Mouse (Mus musculus): Measurements from ENCODE around the gene Nkrf. TPM values are rescaled to one million over a fixed set of nuclear protein-coding genes. Genes with fewer than 3 reads are reported as not detected.
A peak's percentile ranks its signal among the peaks of the same experiment; 100 is the strongest.

Nkrf gene
- polyA plus RNA-seq, 1 experiment, result 0.05 TPM

DNA sequence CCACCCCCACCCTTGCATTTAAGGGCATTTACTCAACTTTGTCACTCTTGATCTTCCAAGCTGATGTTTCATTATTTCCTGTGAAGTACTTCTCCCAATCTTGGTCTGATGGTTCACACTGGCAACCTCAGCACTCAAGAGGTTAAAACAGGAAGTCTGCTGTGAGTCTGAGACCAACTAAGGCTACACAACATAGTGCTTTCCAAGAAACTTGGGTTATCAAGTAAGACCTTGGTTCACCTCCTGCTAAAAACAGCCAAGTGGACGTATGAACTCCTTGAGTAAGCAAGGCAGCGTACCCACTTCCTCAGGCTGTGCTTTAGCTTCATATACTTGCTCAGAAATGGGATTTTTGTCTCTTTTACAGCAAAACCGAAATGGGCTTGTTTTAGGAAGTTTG, 32.3 kb downstream of the Nkrf start:
- Histone ChIP-seq H3K4me1 (ENCODE audit: control insufficient read depth) (peaks cover 10% of the 10 kb centered on the region), H3K9me3 (ENCODE audit: control insufficient read depth, low read length) (peaks cover 4% of the 10 kb centered on the region; the same call in 1 of the 2 replicates), H3K4me3 (replicated peaks) (no peak overlapping the region), H3K36me3 (ENCODE audit: control insufficient read depth) (peaks cover under 1% of the 10 kb centered on the region), H3K27me3 (ENCODE audit: control insufficient read depth) (no peaks in the 10 kb centered on the region)
- TF ChIP-seq GATA1 (IDR thresholded peaks at IDR 0.05; ENCODE audit: low read length) (no peak), TAL1 (IDR thresholded peaks at IDR 0.05; ENCODE audit: low read length) (no peak)

- Histone ChIP-seq H3K27me3 (ENCODE audit: control insufficient read depth) (no peaks in the 10 kb centered on the region), H3K4me3 (replicated peaks) (peak overlapping the region; percentile 68), H3K9me3 (ENCODE audit: control insufficient read depth, low read length) (no peaks in the 10 kb centered on the region), H3K4me1 (ENCODE audit: control insufficient read depth) (peaks cover 9% of the 10 kb centered on the region), H3K36me3 (ENCODE audit: control insufficient read depth) (peaks cover 8% of the 10 kb centered on the region)
- no peak for TF ChIP-seq TAL1 (IDR thresholded peaks at IDR 0.05; ENCODE audit: low read length)
Observed at GRCm38 (mm10) chrX:36864609-36865328, 37.9 kb downstream of the Nkrf start.

GRCm38 (mm10) chrX:36863766-36864608, 38.7 kb downstream of the Nkrf start:
- no peak for TF ChIP-seq TAL1 (IDR thresholded peaks at IDR 0.05; ENCODE audit: low read length)
- TF ChIP-seq GATA1 (IDR thresholded peaks at IDR 0.05; ENCODE audit: low read length), result no peak
- no peaks in the 10 kb centered on the region for H3K9me3 ChIP-seq (ENCODE audit: control insufficient read depth, low read length)
- H3K36me3 ChIP-seq (ENCODE audit: control insufficient read depth), result peaks cover 11% of the 10 kb centered on the region
- H3K4me1 ChIP-seq (ENCODE audit: control insufficient read depth), result peaks cover 9% of the 10 kb centered on the region
- H3K4me3 ChIP-seq (replicated peaks), result peak overlapping the region; percentile 68
- no peaks in the 10 kb centered on the region for H3K27me3 ChIP-seq (ENCODE audit: control insufficient read depth)

GRCm38 (mm10) chrX:36852631-36853030, 50.1 kb downstream of the Nkrf start:
- H3K4me3 ChIP-seq (replicated peaks), result no peak overlapping the region
- H3K4me1 ChIP-seq (ENCODE audit: control insufficient read depth), result no peaks in the 10 kb centered on the region
- H3K36me3 ChIP-seq (ENCODE audit: control insufficient read depth), result peaks cover 44% of the 10 kb centered on the region
- no peaks in the 10 kb centered on the region for H3K9me3 ChIP-seq (ENCODE audit: control insufficient read depth, low read length)
- TF ChIP-seq GATA1 (IDR thresholded peaks at IDR 0.05; ENCODE audit: low read length) (no peak), TAL1 (IDR thresholded peaks at IDR 0.05; ENCODE audit: low read length) (no peak)
- no peaks in the 10 kb centered on the region for H3K27me3 ChIP-seq (ENCODE audit: control insufficient read depth)

DNA sequence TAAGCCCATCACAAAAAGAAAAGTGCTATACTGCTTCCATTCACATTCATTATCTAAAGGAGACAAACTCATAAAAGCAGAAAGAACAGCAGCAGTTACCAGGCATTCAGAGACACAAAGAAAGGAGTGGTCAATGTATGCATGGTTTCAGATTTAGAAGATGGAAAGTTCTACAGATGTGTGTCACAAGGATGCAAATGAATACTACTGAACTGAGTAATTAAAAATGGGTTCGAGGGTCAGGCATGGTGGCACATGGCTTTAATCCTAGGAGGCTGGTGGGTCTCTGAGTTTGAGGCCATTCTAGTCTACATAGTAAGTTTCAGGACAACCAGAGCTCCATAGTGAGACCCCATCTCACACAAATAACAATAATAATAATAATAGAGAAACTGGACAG, 55.5 kb downstream of the Nkrf start:
- H3K4me3 ChIP-seq (replicated peaks), result no peak overlapping the region
- H3K9me3 ChIP-seq (ENCODE audit: control insufficient read depth, low read length), result no peaks in the 10 kb centered on the region
- H3K4me1 ChIP-seq (ENCODE audit: control insufficient read depth), result no peaks in the 10 kb centered on the region
- H3K36me3 ChIP-seq (ENCODE audit: control insufficient read depth), result peaks cover 18% of the 10 kb centered on the region
- H3K27me3 ChIP-seq (ENCODE audit: control insufficient read depth), result no peaks in the 10 kb centered on the region
- TF ChIP-seq TAL1 (IDR thresholded peaks at IDR 0.05; ENCODE audit: low read length) (no peak), GATA1 (IDR thresholded peaks at IDR 0.05; ENCODE audit: low read length) (no peak)

DNA sequence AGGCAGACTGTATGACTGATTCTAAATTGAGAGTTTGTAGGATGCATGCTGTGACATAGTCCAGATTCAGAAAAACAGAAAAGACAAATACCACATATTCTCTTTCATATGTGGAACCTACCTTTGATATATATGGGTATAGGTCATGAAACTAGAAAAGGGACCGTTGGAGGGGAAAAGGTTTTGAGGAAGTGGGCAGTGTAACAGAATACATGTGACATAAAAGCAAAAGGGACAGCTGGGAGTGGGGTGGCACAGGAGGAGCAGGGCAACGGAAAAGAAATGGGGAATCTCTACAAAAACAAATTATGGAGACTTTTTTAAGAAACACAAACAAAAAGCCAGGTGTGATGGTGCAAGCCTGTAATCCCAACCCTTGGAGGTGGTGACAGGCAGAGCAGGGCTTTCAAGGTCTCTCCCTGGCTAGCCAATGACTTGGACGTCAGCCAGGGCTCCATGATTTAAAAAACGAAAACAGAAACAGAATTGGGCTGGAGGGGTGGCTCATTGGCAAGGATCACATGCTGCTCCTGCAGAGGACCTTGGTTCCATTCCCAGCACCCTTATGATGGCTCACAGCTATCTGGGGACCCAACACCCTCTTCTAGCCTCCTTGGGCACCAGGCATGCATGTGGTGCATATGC, 59.2 kb downstream of the Nkrf start:
- no peaks in the 10 kb centered on the region for H3K27me3 ChIP-seq (ENCODE audit: control insufficient read depth)

DNA sequence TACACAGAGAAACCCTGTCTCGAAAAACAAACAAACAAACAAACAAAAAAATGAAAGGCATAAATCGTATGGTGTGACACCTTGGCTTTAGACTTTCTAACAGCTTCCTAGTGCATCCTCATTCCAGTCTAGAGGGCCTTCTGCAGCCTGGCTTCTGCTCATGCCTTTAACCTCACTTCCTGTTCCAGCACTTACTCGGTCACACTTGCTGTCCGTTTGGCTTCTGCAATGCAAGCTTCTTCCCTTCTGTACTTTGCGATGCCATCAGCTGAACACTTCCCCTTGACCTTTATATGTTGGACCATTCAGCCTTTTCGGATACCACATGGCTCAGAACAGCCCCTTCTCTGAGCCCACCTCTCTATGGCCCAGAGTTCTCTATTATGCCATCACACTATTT, 61.0 kb downstream of the Nkrf start:
- H3K9me3 ChIP-seq (ENCODE audit: control insufficient read depth, low read length), result no peaks in the 10 kb centered on the region
- H3K4me3 ChIP-seq (replicated peaks), result no peak overlapping the region
- peaks cover 12% of the 10 kb centered on the region for H3K36me3 ChIP-seq (ENCODE audit: control insufficient read depth)
- H3K4me1 ChIP-seq (ENCODE audit: control insufficient read depth), result peaks cover 5% of the 10 kb centered on the region
- no peaks in the 10 kb centered on the region for H3K27me3 ChIP-seq (ENCODE audit: control insufficient read depth)
- TF ChIP-seq TAL1 (IDR thresholded peaks at IDR 0.05; ENCODE audit: low read length) (no peak), GATA1 (IDR thresholded peaks at IDR 0.05; ENCODE audit: low read length) (no peak)

More for the DNA sequence above, 59.2 kb downstream of the Nkrf start:
- no peak overlapping the region for H3K4me3 ChIP-seq (replicated peaks)
- TF ChIP-seq TAL1 (IDR thresholded peaks at IDR 0.05; ENCODE audit: low read length), result no peak
- TF ChIP-seq GATA1 (IDR thresholded peaks at IDR 0.05; ENCODE audit: low read length), result no peak
- no peaks in the 10 kb centered on the region for H3K9me3 ChIP-seq (ENCODE audit: control insufficient read depth, low read length)
- H3K4me1 ChIP-seq (ENCODE audit: control insufficient read depth), result no peaks in the 10 kb centered on the region
- peaks cover 16% of the 10 kb centered on the region for H3K36me3 ChIP-seq (ENCODE audit: control insufficient read depth)

DNA sequence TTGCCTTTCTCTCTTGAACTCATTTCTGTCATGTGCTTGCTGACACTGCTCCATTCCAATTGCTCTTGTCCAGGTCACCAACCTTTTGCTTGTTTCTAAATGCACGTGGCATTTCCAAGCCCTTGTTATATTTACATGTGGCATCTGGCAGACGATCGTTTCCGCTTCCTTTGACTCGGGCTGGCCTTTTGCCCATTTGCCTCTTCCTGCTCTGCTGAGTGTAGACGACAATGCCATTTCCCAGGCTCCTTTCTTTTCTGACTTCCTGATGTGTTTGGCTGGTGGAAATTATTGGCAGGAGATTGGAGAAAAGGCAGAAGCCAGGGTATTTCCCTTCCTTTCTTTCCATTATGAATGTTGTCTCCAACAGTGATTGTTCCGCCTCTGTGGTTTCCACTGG, 63.3 kb downstream of the Nkrf start:
- H3K4me1 ChIP-seq (ENCODE audit: control insufficient read depth), result peaks cover 5% of the 10 kb centered on the region
- H3K4me3 ChIP-seq (replicated peaks), result no peak overlapping the region
- no peaks in the 10 kb centered on the region for H3K27me3 ChIP-seq (ENCODE audit: control insufficient read depth)
- H3K36me3 ChIP-seq (ENCODE audit: control insufficient read depth), result peaks cover 10% of the 10 kb centered on the region
- H3K9me3 ChIP-seq (ENCODE audit: control insufficient read depth, low read length), result no peaks in the 10 kb centered on the region
- TF ChIP-seq GATA1 (IDR thresholded peaks at IDR 0.05; ENCODE audit: low read length) (no peak), TAL1 (IDR thresholded peaks at IDR 0.05; ENCODE audit: low read length) (no peak)

Other genes starting within 250 kb of the Nkrf start
- gene Slc25a43, start 159.2 kb downstream of the Nkrf start, polyA plus RNA-seq (2012), result not detected in 2 replicates
- gene Slc25a5, start 107.2 kb downstream of the Nkrf start, polyA plus RNA-seq (2012), result 2.4 and 2.7 TPM in 2 replicates
- 21.8 and 22.6 TPM in 2 replicates for gene Ube2a, start 29.0 kb downstream of the Nkrf start, polyA plus RNA-seq (2012)
- 0.07 and 0.12 TPM in 2 replicates for gene C330007P06Rik, start 28.8 kb downstream of the Nkrf start, polyA plus RNA-seq (2012)
- gene Sept6, start 88.9 kb upstream of the Nkrf start, polyA plus RNA-seq (2012), result 0.03 and 0.06 TPM in 2 replicates
- 0.02 TPM in 1 of 2 replicates, not detected in the other for gene Sowahd, start 145.9 kb upstream of the Nkrf start, polyA plus RNA-seq (2012)
- gene Rpl39, start 182.5 kb upstream of the Nkrf start, polyA plus RNA-seq (2012), result 41.4 and 44.5 TPM in 2 replicates
- gene Upf3b, start 207.4 kb upstream of the Nkrf start, polyA plus RNA-seq (2012), result 1.1 and 1.3 TPM in 2 replicates
- 0.49 and 0.55 TPM in 2 replicates for gene Nkap, start 223.9 kb upstream of the Nkrf start, polyA plus RNA-seq (2012)